Mouse (Mus musculus) retina, embryonic 14.5 days (tissue): Measurements from ENCODE around the gene Matk.

ENCODE experiments used
- DNase-seq: peaks from one replicate; pipeline ENCODE4 v3.0.0-alpha.2; 2015; ENCODE audit warnings: low spot score

The Matk gene

GRCm38 (mm10) chr10:81303761-81304160, 51.0 kb downstream of the Matk start:
- no peak for DNase-seq

DNA sequence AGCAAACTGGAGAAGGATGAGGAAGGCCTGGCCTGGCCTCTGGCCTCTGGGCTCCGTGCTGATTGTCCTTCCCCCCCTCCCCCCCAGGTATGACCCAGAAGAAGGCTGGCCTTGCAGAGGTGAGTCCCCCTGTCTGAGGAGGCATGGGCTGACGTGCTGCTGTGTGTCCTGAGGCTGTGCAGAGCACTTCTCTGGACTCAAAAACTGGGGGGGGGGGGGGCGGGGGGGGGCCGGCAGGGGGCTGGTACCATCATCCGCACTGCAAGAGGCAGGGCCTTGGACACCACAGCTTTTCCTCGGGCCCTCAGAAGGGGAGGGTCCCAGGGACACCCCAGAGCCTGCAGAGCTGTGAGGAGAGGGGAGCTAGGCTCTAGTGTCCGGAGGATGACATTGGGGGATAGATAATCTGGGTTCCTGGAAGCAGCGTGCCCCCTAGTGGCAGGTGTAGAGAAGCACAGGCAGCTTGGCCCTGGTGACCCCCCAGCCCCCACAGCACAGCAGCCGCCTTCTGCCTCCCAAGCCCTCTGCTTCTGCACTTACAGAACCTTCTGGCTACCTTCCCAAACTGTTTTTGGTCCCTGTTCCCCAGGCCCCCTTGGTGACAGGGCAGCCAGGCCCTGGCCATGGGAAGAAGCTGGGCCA, 52.0 kb downstream of the Matk start:
- DNase-seq = peak; percentile 72

- DNase-seq = no peak
These were observed 52.9 kb downstream of the Matk start for GRCm38 (mm10) chr10:81305663-81306062.

DNA sequence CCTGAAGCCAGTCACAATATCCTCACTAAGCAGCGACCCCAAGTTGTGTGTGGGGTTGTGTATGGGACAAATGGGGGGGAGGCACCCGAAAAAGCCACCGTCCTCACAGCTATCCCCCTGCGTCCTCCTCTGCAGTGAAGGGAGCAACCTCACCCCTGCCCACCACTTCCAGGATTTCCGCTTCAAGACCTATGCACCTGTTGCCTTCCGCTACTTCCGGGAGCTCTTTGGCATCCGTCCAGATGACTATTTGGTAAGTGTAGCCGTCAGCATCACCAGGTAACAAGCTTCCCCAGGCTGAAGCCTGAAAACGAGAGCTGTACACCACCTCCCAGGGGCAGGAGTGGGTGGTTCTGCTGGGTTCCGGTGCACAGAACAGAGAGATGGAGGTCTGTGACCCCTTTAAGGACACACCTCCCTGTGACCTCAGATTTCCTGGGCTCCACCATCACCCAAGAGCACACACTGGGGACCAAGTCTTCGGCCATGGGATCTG, 53.5 kb downstream of the Matk start:
- DNase-seq = no peak

DNA sequence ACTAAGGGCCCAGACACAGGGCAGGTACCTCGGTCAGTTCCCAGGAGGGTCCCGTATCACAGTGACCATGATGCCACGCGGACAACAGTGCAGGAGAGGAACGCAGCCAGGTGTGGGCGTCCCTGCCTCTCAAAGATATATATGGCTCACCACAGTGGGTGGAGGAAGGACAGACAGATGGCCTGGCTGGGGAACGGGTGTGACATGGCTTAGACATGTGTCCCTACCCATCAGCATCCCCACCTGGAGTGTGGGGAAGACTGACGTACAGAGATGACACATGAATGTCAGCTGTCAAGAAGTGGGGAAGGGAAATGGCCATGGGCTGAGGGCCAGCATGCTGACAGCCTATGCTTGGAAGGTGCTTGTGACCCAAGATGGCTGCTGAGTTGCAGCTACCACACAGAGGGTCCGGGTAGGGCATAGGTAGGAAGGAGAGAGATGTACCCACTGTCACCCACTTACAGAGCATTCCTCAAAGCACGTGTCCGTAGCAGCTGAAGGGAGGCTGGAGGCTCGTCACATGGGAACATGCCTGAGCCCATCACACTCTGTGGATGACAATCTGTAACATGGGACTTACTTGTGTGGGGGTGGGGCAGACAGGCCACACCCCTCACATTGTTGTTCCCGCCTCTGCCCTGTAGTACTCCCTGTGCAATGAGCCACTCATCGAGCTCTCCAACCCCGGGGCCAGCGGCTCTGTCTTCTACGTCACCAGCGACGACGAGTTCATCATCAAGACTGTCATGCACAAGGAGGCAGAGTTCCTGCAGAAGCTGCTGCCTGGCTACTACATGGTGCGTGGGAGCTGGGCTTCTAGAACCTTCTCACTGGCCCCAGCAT, 54.3 kb downstream of the Matk start:
- DNase-seq = no peak

- DNase-seq = no peak
These were observed 56.8 kb downstream of the Matk start for GRCm38 (mm10) chr10:81309571-81309970.
